Mouse (Mus musculus) erythroblast, embryonic 14.5 days (primary cell): ENCODE data around the gene Sorbs1.

ENCODE experiments used
- GATA1 ChIP-seq: IDR thresholded peaks from 2 replicates; pipeline ENCODE4 v1.6.1; 2012; ENCODE audit warnings: low read length, inconsistent platforms, mixed read lengths
- TAL1 ChIP-seq: IDR thresholded peaks from 3 replicates; pipeline ENCODE4 v1.6.1; 2012; ENCODE audit warnings: low read length, inconsistent platforms, mixed read lengths

GRCm38 (mm10) chr19:40506965-40507364 lies 6.6 kb downstream of the Sorbs1 start:
- TF ChIP-seq GATA1 (no peak), TAL1 (no peak)
